Mouse (Mus musculus) cortical plate, adult 2 months (tissue): ENCODE results near the gene Sp1. TPM values are rescaled to one million over a fixed set of nuclear protein-coding genes. Genes with fewer than 3 reads are reported as not detected.

ENCODE experiments used
- H3K27ac ChIP-seq: fragments of 200-500 bp; 2 replicates; pipeline ENCODE4 v1.5.1; 2012; ENCODE audit warnings: low read length, control low read depth, inconsistent platforms; ENCODE audit not compliant: insufficient read depth
- H3K4me1 ChIP-seq: fragments of 200-500 bp; 2 replicates; pipeline ENCODE4 v1.6.1; 2011; ENCODE audit warnings: low read length; ENCODE audit not compliant: control insufficient read depth, insufficient read depth
- H3K4me3 ChIP-seq: fragments of 200-500 bp; 2 replicates; pipeline ENCODE4 v1.5.1; 2011; ENCODE audit warnings: mild to moderate bottlenecking, low read length, control low read depth; ENCODE audit not compliant: insufficient read depth
- CTCF ChIP-seq: fragments of 200-500 bp; IDR thresholded peaks from 2 replicates; pipeline ENCODE4 v1.5.1; 2011; ENCODE audit warnings: mild to moderate bottlenecking, control low read depth, low read length; ENCODE audit not compliant: insufficient read depth; ENCODE audit errors: extremely low read depth
- POLR2A ChIP-seq: fragments of 200-500 bp; IDR thresholded peaks from 2 replicates; pipeline ENCODE4 v1.6.1; 2011; ENCODE audit warnings: mild to moderate bottlenecking, low read length, control low read depth; ENCODE audit not compliant: insufficient read depth; ENCODE audit errors: extremely low read depth
- polyA plus RNA-seq: library from polyadenylated mRNA; depleted of rRNA; stranded (reverse); fragments of >200 nt; gene quantifications from 2 replicates; pipeline ENCODE4 v1.2.3, GENCODE M21; 2012

Sp1 gene
- polyA plus RNA-seq, 1 experiment: 10.5 TPM

DNA sequence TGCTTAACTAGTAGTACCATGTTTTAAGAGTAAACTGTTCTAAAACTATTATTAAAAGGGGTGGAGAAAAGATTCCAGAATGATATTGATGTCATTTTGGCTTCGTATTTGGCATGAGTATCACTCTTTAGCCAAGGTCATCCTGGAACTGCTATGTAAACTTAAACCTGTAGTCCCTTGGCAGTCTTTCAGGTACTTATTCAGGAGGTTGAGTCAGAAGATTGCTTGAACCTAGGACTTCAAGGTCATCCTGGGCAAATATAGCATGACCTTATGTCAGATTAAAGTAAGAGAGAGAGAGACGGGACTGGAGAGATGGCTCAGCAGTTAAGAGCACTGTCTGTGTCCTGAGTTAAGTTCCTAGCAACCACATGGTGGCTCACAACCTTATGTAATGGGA is 18.7 kb downstream of the Sp1 start:
- H3K4me3 ChIP-seq: no peak overlapping the region
- H3K4me1 ChIP-seq: no peaks in the 10 kb centered on the region
- TF ChIP-seq CTCF (no peak), POLR2A (no peak)
- no peak overlapping the region for H3K27ac ChIP-seq

- no peak overlapping the region for H3K4me3 ChIP-seq
- no peaks in the 10 kb centered on the region for H3K4me1 ChIP-seq
Observed at GRCm38 (mm10) chr15:102426963-102427362, 21.0 kb downstream of the Sp1 start.

GRCm38 (mm10) chr15:102432046-102432445 is 26.1 kb downstream of the Sp1 start:
- H3K4me3 ChIP-seq: no peak overlapping the region
- H3K4me1 ChIP-seq: no peaks in the 10 kb centered on the region
- TF ChIP-seq POLR2A (no peak), CTCF (no peak)
- H3K27ac ChIP-seq: no peak overlapping the region

More at GRCm38 (mm10) chr15:102426963-102427362, 21.0 kb downstream of the Sp1 start:
- TF ChIP-seq POLR2A (no peak), CTCF (no peak)
- no peak overlapping the region for H3K27ac ChIP-seq

- Histone ChIP-seq H3K4me1 (no peaks in the 10 kb centered on the region), H3K4me3 (no peak overlapping the region), H3K27ac (no peak overlapping the region)
- no peak for TF ChIP-seq POLR2A
- TF ChIP-seq CTCF: no peak
Observed at GRCm38 (mm10) chr15:102433173-102433572, 27.2 kb downstream of the Sp1 start.

GRCm38 (mm10) chr15:102442490-102442889 is 36.5 kb downstream of the Sp1 start:
- TF ChIP-seq POLR2A (no peak), CTCF (peak; percentile 73)
- Histone ChIP-seq H3K27ac (no peak overlapping the region), H3K4me3 (no peak overlapping the region), H3K4me1 (no peaks in the 10 kb centered on the region)

GRCm38 (mm10) chr15:102445146-102445545 is 39.2 kb downstream of the Sp1 start, which contains the start of gene Amhr2:
Gene Amhr2 (plus strand): TSS chr15:102445367.
- no peak within 1 kb of the TSS for H3K27ac ChIP-seq
- H3K4me3 ChIP-seq: no peak within 1 kb of the TSS
- no peaks in the 10 kb centered on the region for H3K4me1 ChIP-seq
- TF ChIP-seq CTCF: no peak
- no peak for TF ChIP-seq POLR2A

DNA sequence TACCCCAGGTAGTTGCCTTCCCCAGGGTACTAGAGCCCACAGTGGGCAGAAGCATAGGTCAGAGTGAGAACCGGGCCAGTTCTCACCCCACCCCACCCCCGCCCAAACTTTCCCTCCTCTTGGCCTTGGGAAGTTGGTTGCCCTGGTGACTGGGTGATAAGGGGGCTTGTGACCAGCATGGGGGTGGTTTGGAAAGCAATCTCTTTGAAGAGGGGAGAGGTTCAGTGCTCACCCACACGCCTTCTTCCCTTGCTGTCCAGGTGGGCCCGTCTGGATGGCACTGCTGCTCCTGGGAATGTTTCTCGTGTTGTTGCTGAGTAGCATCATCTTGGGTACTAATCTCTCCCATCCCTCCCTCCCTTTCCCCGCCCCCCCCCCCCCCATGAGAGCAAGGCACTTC is 40.5 kb downstream of the Sp1 start:
- H3K4me3 ChIP-seq: no peak overlapping the region
- no peaks in the 10 kb centered on the region for H3K4me1 ChIP-seq
- no peak overlapping the region for H3K27ac ChIP-seq
- TF ChIP-seq POLR2A (no peak), CTCF (no peak)

- TF ChIP-seq POLR2A (no peak), CTCF (no peak)
- H3K4me3 ChIP-seq: no peak overlapping the region
- no peak overlapping the region for H3K27ac ChIP-seq
- H3K4me1 ChIP-seq: no peaks in the 10 kb centered on the region
Observed at GRCm38 (mm10) chr15:102449366-102449765, 43.4 kb downstream of the Sp1 start.

GRCm38 (mm10) chr15:102450928-102451327 is 45.0 kb downstream of the Sp1 start:
- no peak overlapping the region for H3K4me3 ChIP-seq
- TF ChIP-seq CTCF: no peak
- no peak for TF ChIP-seq POLR2A
- H3K4me1 ChIP-seq: no peaks in the 10 kb centered on the region
- no peak overlapping the region for H3K27ac ChIP-seq

GRCm38 (mm10) chr15:102451666-102452430 is 45.9 kb downstream of the Sp1 start:
- TF ChIP-seq CTCF (no peak), POLR2A (no peak)
- Histone ChIP-seq H3K4me1 (no peaks in the 10 kb centered on the region), H3K4me3 (no peak overlapping the region), H3K27ac (no peak overlapping the region)
